Mouse (Mus musculus): ENCODE data around the gene Msh4.

- TF ChIP-seq ZNF384 (IDR thresholded peaks at IDR 0.05; ENCODE audit: low read depth, low read length): no peak
- no peak for TF ChIP-seq MAFK (IDR thresholded peaks at IDR 0.05; ENCODE audit: insufficient read depth, low read depth, low read length)
- no peak for TF ChIP-seq CHD2 (IDR thresholded peaks at IDR 0.05; ENCODE audit: low read depth, low read length)
- TF ChIP-seq ZC3H11A (IDR thresholded peaks at IDR 0.05; ENCODE audit: borderline replicate concordance, low read depth, low read length): no peak
These were observed 6.9 kb upstream of the Msh4 start, which contains the start of gene Rabggtb for GRCm38 (mm10) chr3:153912546-153913509.

Data from ES-E14 (cell line).